Comparison of ENCODE assay signal across 16 mouse cellular contexts in the genomic region with DNA sequence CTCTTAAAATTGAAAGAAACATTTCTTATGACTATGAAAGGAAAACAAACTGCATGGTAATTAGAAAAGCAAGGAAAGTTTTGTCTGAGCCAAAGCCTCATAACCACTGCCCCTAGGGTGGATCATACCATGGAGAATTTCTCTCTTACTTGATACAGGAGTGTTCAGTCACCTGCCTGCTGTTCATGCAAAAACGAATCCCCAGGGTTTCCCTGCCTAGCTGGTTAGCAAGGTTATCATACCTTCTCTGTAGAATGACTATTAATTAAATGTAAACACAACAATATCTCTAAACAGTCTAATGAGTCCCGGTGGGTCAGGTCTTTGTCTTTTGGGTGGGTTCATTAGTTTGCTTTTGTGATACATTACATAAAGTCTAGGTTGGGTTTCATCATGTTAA.
"Had no signal": no experiment of that assay in that cellular context is flagged by ENCODE, and none has a peak within 500 bp of the region (broad histone marks: within the 10 kb centered on the region; RNA-seq: fewer than 3 reads in every experiment).

No protein-coding gene starts in this region.

- H3K9ac ChIP-seq: neural tube, embryonic 13.5 days; neural tube, embryonic 15.5 days; stomach, embryonic 15.5 days had no signal

- H3K4me1 ChIP-seq: neural tube, embryonic 13.5 days; neural tube, embryonic 15.5 days; stomach, embryonic 15.5 days had no signal

- H3K9me3 ChIP-seq: neural tube, embryonic 13.5 days; neural tube, embryonic 15.5 days; stomach, embryonic 15.5 days had no signal

- H3K27ac ChIP-seq: neural tube, embryonic 13.5 days; neural tube, embryonic 15.5 days; stomach, embryonic 15.5 days; stomach, postnatal 0 days had no signal

- H3K4me2 ChIP-seq: neural tube, embryonic 13.5 days; neural tube, embryonic 15.5 days; stomach, embryonic 15.5 days had no signal

- DNase-seq: retina, postnatal 1 day; right cerebral cortex, adult 18-20 months; right cerebral cortex, postnatal 14 days; right cerebral cortex, postnatal 25 days; right cerebral cortex, postnatal 4 days; spleen, adult 18-20 months; thymus, adult 18-20 months; thymus, adult 2 months; thymus, postnatal 14 days; thymus, postnatal 25 days; thymus, postnatal 36 days; thymus, postnatal 4 days had no signal

- H3K4me3 ChIP-seq: neural tube, embryonic 13.5 days; neural tube, embryonic 15.5 days; stomach, embryonic 15.5 days had no signal

- H3K27me3 ChIP-seq: neural tube, embryonic 13.5 days; neural tube, embryonic 15.5 days; stomach, embryonic 15.5 days had no signal

- H3K36me3 ChIP-seq: neural tube, embryonic 13.5 days; neural tube, embryonic 15.5 days; stomach, embryonic 15.5 days had no signal
